Mouse (Mus musculus) midbrain, embryonic 16.5 days (tissue): Measurements from ENCODE around the gene Jup. TPM values are rescaled to one million over a fixed set of nuclear protein-coding genes. Genes with fewer than 3 reads are reported as not detected.

Experiments
- ATAC-seq: fragments of 200-750 bp; cut with Nextera tagmentation; 2 replicates; pipeline ENCODE4 v1.8.0; 2017; ENCODE audit warnings: moderate TSS enrichment
- H3K27ac ChIP-seq: fragments of 300-500 bp; sonication (generic); 2 replicates; pipeline ENCODE4 v1.5.1; 2014; ENCODE audit warnings: mild to moderate bottlenecking, low read length, mixed read lengths
- H3K27me3 ChIP-seq: fragments of 300-500 bp; sonication (generic); 2 replicates; pipeline ENCODE4 v1.6.1; 2014; ENCODE audit warnings: low read depth, low read length, mixed read lengths; ENCODE audit not compliant: control insufficient read depth, insufficient read depth
- H3K36me3 ChIP-seq: fragments of 300-500 bp; sonication (generic); 2 replicates; pipeline ENCODE4 v1.6.1; 2014; ENCODE audit warnings: mild to moderate bottlenecking, low read length, moderate library complexity, mixed read lengths; ENCODE audit not compliant: control insufficient read depth, insufficient read depth
- H3K4me1 ChIP-seq: fragments of 300-500 bp; sonication (generic); 2 replicates; pipeline ENCODE4 v1.6.1; 2014; ENCODE audit warnings: mild to moderate bottlenecking, low read length, mixed read lengths; ENCODE audit not compliant: control insufficient read depth, insufficient read depth
- H3K4me2 ChIP-seq: fragments of 300-500 bp; sonication (generic); 2 replicates; pipeline ENCODE4 v1.6.1; 2014; ENCODE audit warnings: mild to moderate bottlenecking, low read length, mixed read lengths
- H3K4me3 ChIP-seq: fragments of 300-500 bp; sonication (generic); 2 replicates; pipeline ENCODE4 v1.5.1; 2014; ENCODE audit warnings: low read depth, mild to moderate bottlenecking, low read length, moderate library complexity, mixed read lengths
- H3K9ac ChIP-seq: fragments of 300-500 bp; sonication (generic); 2 replicates; pipeline ENCODE4 v1.6.1; 2014; ENCODE audit warnings: low read depth, low read length, mixed read lengths
- H3K9me3 ChIP-seq: fragments of 300-500 bp; sonication (generic); replicated peaks from 2 replicates; pipeline ENCODE4 v1.6.1; 2014; ENCODE audit warnings: mild to moderate bottlenecking, low read length, mixed read lengths; ENCODE audit not compliant: control insufficient read depth, poor library complexity, severe bottlenecking
- WGBS: fragments of 180-500 bp; shearing (Covaris S2); extraction: QIAGEN DNeasy Blood & Tissue Kit; methylation state at CpG from one replicate; pipeline ENCODE4 v1.1.7; 2014; 5-methylcytosine and 5-hydroxymethylcytosine counted together
- polyA plus RNA-seq: library from polyadenylated mRNA; unstranded; fragments of >200 nt; fragmentation: Nextera tagmentation; extraction: Ambion mirVana; gene quantifications from 2 replicates; pipeline ENCODE4 v1.2.1, GENCODE M21; 2015

The Jup gene
- polyA plus RNA-seq, 1 experiment from 2014 or later, result 99.7 TPM

GRCm38 (mm10) chr11:100411736-100412135 lies 14.2 kb upstream of the Jup start:
- no peak overlapping the region for H3K9ac ChIP-seq
- H3K4me2 ChIP-seq, result no peak overlapping the region
- 77% methylated on average over 11 of the region's 11 CpGs for WGBS

GRCm38 (mm10) chr11:100409686-100410085 lies 12.1 kb upstream of the Jup start:
- Histone ChIP-seq H3K27me3 (no peaks in the 10 kb centered on the region), H3K4me1 (peaks cover 15% of the 10 kb centered on the region), H3K4me2 (no peak overlapping the region), H3K9me3 (no peaks in the 10 kb centered on the region), H3K27ac (no peak overlapping the region), H3K9ac (no peak overlapping the region), H3K36me3 (peaks cover 3% of the 10 kb centered on the region; the same call in 1 of the 2 replicates), H3K4me3 (no peak overlapping the region)
- 76% methylated on average over 3 of the region's 3 CpGs for WGBS
- ATAC-seq, result no peak

More at GRCm38 (mm10) chr11:100411736-100412135, 14.2 kb upstream of the Jup start:
- no peak overlapping the region for H3K4me3 ChIP-seq
- no peaks in the 10 kb centered on the region for H3K9me3 ChIP-seq
- H3K4me1 ChIP-seq, result peaks cover 18% of the 10 kb centered on the region
- ATAC-seq, result no peak
- H3K27ac ChIP-seq, result no peak overlapping the region
- peaks cover 8% of the 10 kb centered on the region for H3K27me3 ChIP-seq
- peaks cover 3% of the 10 kb centered on the region; the same call in 1 of the 2 replicates for H3K36me3 ChIP-seq

GRCm38 (mm10) chr11:100408835-100409462 lies 11.4 kb upstream of the Jup start:
- Histone ChIP-seq H3K9ac (no peak overlapping the region), H3K4me2 (no peak overlapping the region), H3K4me1 (peaks cover 15% of the 10 kb centered on the region), H3K27ac (no peak overlapping the region), H3K27me3 (no peaks in the 10 kb centered on the region), H3K9me3 (no peaks in the 10 kb centered on the region), H3K4me3 (no peak overlapping the region), H3K36me3 (peaks cover 3% of the 10 kb centered on the region; the same call in 1 of the 2 replicates)
- no peak for ATAC-seq
- 95% methylated on average over 12 of the region's 12 CpGs for WGBS

- no peak overlapping the region for H3K4me3 ChIP-seq
- no peaks in the 10 kb centered on the region for H3K9me3 ChIP-seq
- peaks cover 3% of the 10 kb centered on the region; the same call in 1 of the 2 replicates for H3K36me3 ChIP-seq
- H3K27ac ChIP-seq, result no peak overlapping the region
- no peak for ATAC-seq
- peaks cover 10% of the 10 kb centered on the region; the same call in 1 of the 2 replicates for H3K4me1 ChIP-seq
- WGBS, result 45% methylated on average over 10 of the region's 10 CpGs
- H3K9ac ChIP-seq, result no peak overlapping the region
- H3K4me2 ChIP-seq, result no peak overlapping the region
- H3K27me3 ChIP-seq, result no peaks in the 10 kb centered on the region
Observed at GRCm38 (mm10) chr11:100408076-100408834, 10.7 kb upstream of the Jup start.

GRCm38 (mm10) chr11:100406995-100407705 lies 9.6 kb upstream of the Jup start:
- 76% methylated on average over 5 of the region's 5 CpGs for WGBS
- Histone ChIP-seq H3K36me3 (peaks cover 3% of the 10 kb centered on the region; the same call in 1 of the 2 replicates), H3K9me3 (no peaks in the 10 kb centered on the region), H3K4me2 (no peak overlapping the region), H3K27ac (no peak overlapping the region), H3K4me3 (no peak overlapping the region), H3K4me1 (peaks cover under 1% of the 10 kb centered on the region; the same call in 1 of the 2 replicates), H3K9ac (no peak overlapping the region), H3K27me3 (no peaks in the 10 kb centered on the region)
- no peak for ATAC-seq

GRCm38 (mm10) chr11:100406273-100406672 lies 8.7 kb upstream of the Jup start:
- ATAC-seq, result no peak
- no peak overlapping the region for H3K4me3 ChIP-seq
- WGBS, result 92% methylated on average over 8 of the region's 8 CpGs
- H3K9ac ChIP-seq, result no peak overlapping the region
- no peaks in the 10 kb centered on the region for H3K27me3 ChIP-seq
- H3K4me2 ChIP-seq, result no peak overlapping the region
- H3K9me3 ChIP-seq, result no peaks in the 10 kb centered on the region
- no peaks in the 10 kb centered on the region for H3K4me1 ChIP-seq
- peaks cover 3% of the 10 kb centered on the region; the same call in 1 of the 2 replicates for H3K36me3 ChIP-seq
- H3K27ac ChIP-seq, result no peak overlapping the region

GRCm38 (mm10) chr11:100404456-100405074 lies 7.0 kb upstream of the Jup start:
- Histone ChIP-seq H3K9ac (no peak overlapping the region), H3K27ac (no peak overlapping the region), H3K27me3 (no peaks in the 10 kb centered on the region), H3K4me1 (no peaks in the 10 kb centered on the region), H3K9me3 (no peaks in the 10 kb centered on the region), H3K4me3 (no peak overlapping the region), H3K36me3 (no peaks in the 10 kb centered on the region), H3K4me2 (no peak overlapping the region)
- no peak for ATAC-seq
- 90% methylated on average over 3 of the region's 3 CpGs for WGBS

- 70% methylated on average over 10 of the region's 10 CpGs for WGBS
- H3K27me3 ChIP-seq, result no peaks in the 10 kb centered on the region
- no peaks in the 10 kb centered on the region for H3K36me3 ChIP-seq
- no peak overlapping the region for H3K27ac ChIP-seq
- H3K9ac ChIP-seq, result no peak overlapping the region
- H3K4me1 ChIP-seq, result no peaks in the 10 kb centered on the region
- no peak overlapping the region for H3K4me3 ChIP-seq
- no peak overlapping the region for H3K4me2 ChIP-seq
- H3K9me3 ChIP-seq, result no peaks in the 10 kb centered on the region
- no peak for ATAC-seq
Observed at GRCm38 (mm10) chr11:100403445-100404134, 6.0 kb upstream of the Jup start.
